Mouse (Mus musculus): Measurements from ENCODE around the gene Tvp23b.

DNA sequence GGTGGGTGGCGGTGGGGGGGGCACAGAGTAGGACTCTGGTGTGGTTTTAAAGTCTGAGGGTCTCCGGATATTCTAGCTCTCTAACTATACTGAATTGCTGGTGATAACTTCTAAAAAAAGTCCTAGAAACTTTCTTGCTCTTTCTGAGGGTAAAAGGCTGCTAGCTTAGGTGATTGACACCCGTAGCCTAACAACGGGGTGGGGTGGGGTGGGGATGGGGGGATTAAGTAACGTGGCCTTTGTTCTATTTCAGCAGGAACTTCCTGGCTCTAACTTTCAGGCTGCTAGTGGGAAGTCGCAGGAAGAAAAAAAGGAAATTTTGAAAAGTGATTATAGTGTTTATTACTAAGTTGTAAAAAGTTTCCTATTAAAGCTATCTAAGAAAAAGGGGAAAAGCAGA, 76.5 kb downstream of the Tvp23b start:
- TF ChIP-seq CTCF (IDR thresholded peaks at IDR 0.05; ENCODE audit: borderline replicate concordance, insufficient read depth, low read depth, low read length) = no peak
- TF ChIP-seq POLR2A (IDR thresholded peaks at IDR 0.05; ENCODE audit: borderline replicate concordance, insufficient read depth, low read length) = no peak
